17 mouse cellular contexts compared by ENCODE assay signal in the genomic region with DNA sequence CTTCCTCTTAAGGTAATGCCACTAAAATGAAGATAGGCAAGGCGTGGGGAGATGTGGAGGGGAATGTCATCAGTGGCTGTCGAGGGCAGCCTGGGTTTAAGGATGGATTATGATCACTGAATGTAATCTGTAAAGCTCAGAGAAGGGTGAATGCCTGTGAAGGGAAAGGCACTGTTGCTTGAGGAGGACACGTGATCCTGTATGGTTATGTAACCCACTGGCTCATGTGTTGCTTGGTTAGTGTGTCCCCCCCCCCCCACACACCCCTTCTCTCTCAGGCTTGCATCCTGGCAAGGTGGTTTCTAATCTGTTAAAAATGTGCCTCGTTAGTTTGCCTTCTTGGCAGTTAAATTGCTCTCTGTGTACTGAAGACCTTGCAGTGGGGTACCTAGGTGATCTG.
"Had no signal": no experiment of that assay in that cellular context is flagged by ENCODE, and none has a peak within 500 bp of the region (broad histone marks: within the 10 kb centered on the region; RNA-seq: fewer than 3 reads in every experiment).

No protein-coding gene starts in this region.

- H3K4me1 ChIP-seq: intestine, embryonic 15.5 days; limb, embryonic 15.5 days; lung, embryonic 15.5 days had no signal

- DNase-seq: kidney, adult 11 months; kidney, postnatal 36 days; layer of hippocampus, adult 9-11 months; left cerebral cortex, postnatal 4 days; liver, postnatal 0 days; lung, postnatal 10 days; midbrain, embryonic 14.5 days; thymus, adult 2 months; thymus, postnatal 14 days; thymus, postnatal 4 days had no signal

- H3K27me3 ChIP-seq: intestine, embryonic 15.5 days; limb, embryonic 12.5 days; limb, embryonic 15.5 days; lung, embryonic 15.5 days had no signal

- H3K4me3 ChIP-seq: intestine, embryonic 15.5 days; limb, embryonic 12.5 days; limb, embryonic 15.5 days; lung, embryonic 15.5 days had no signal

- H3K36me3 ChIP-seq: intestine, embryonic 15.5 days; limb, embryonic 12.5 days; limb, embryonic 15.5 days; lung, embryonic 15.5 days had no signal

- H3K27ac ChIP-seq: intestine, embryonic 15.5 days; kidney, postnatal 0 days; limb, embryonic 12.5 days; limb, embryonic 15.5 days; liver, embryonic 14.5 days; lung, embryonic 15.5 days; stomach, postnatal 0 days had no signal
